Mouse (Mus musculus): ENCODE measurements around the gene Ipo11. TPM values are rescaled to one million over a fixed set of nuclear protein-coding genes. Genes with fewer than 3 reads are reported as not detected.

Gene Ipo11
- total RNA-seq (2023): 10 to 100 TPM; 35.6 to 35.8 TPM

GRCm38 (mm10) chr13:106936256-106937137 lies at the start of gene Ipo11:
Ipo11 (minus strand) TSS chr13:106936958.

GRCm38 (mm10) chr13:106946594-106947540 lies 10.1 kb upstream of the Ipo11 start, which contains the start of gene Dimt1:
Dimt1 (plus strand) TSS chr13:106947127.

Other genes with a start within 250 kb of the Ipo11 start
- 10 to 100 TPM; 32.0 to 35.6 TPM for gene Dimt1, start 10.2 kb upstream of the Ipo11 start, total RNA-seq (2023)
- 10 to 100 TPM; 97.1 to 98.1 TPM for gene Kif2a, start 85.2 kb upstream of the Ipo11 start, total RNA-seq (2023)